Mouse (Mus musculus) limb, embryonic 12.5 days (tissue): ENCODE results near the gene Cd37. TPM values are rescaled to one million over a fixed set of nuclear protein-coding genes. Genes with fewer than 3 reads are reported as not detected.
A peak's percentile ranks its signal among the peaks of the same experiment; 100 is the strongest.

ENCODE experiments used
- ATAC-seq: fragments of 200-750 bp; cut with Nextera tagmentation; 2 replicates; pipeline ENCODE4 v1.8.0; 2017; ENCODE audit warnings: low read depth, moderate TSS enrichment; ENCODE audit not compliant: insufficient number of reproducible peaks, insufficient read depth, low FRiP score, low TSS enrichment
- H3K27ac ChIP-seq: fragments of 300-500 bp; sonication (generic); 2 replicates; pipeline ENCODE4 v1.5.1; 2016; ENCODE audit warnings: mild to moderate bottlenecking, moderate library complexity
- H3K27me3 ChIP-seq: fragments of 300-500 bp; sonication (generic); 2 replicates; pipeline ENCODE4 v1.6.1; 2016; ENCODE audit warnings: mild to moderate bottlenecking, moderate library complexity
- H3K36me3 ChIP-seq: fragments of 300-500 bp; sonication (generic); 2 replicates; pipeline ENCODE4 v1.6.1; 2016; ENCODE audit warnings: mild to moderate bottlenecking, moderate library complexity
- H3K4me1 ChIP-seq: fragments of 300-500 bp; sonication (generic); replicated peaks from 2 replicates; pipeline ENCODE4 v1.6.1; 2016
- H3K4me2 ChIP-seq: fragments of 300-500 bp; sonication (generic); 2 replicates; pipeline ENCODE4 v1.6.1; 2016; ENCODE audit warnings: mild to moderate bottlenecking, moderate library complexity
- H3K4me3 ChIP-seq: fragments of 300-500 bp; sonication (generic); replicated peaks from 2 replicates; pipeline ENCODE4 v1.5.1; 2016; ENCODE audit warnings: mild to moderate bottlenecking
- H3K9ac ChIP-seq: fragments of 300-500 bp; sonication (generic); replicated peaks from 2 replicates; pipeline ENCODE4 v1.6.1; 2016; ENCODE audit warnings: mild to moderate bottlenecking, moderate library complexity
- H3K9me3 ChIP-seq: fragments of 300-500 bp; sonication (generic); 2 replicates; pipeline ENCODE4 v1.6.1; 2016; ENCODE audit warnings: mild to moderate bottlenecking, moderate library complexity
- WGBS: fragments of 180-500 bp; shearing (Covaris S2); methylation state at CpG from one replicate; pipeline ENCODE4 v1.1.7; 2016; 5-methylcytosine and 5-hydroxymethylcytosine counted together
- polyA plus RNA-seq: library from polyadenylated mRNA; unstranded; fragments of >200 nt; fragmentation: Nextera tagmentation; extraction: Ambion mirVana; gene quantifications from 2 replicates; pipeline ENCODE4 v1.2.1, GENCODE M21; 2016

The Cd37 gene
- 1.6 TPM in 2 replicates for polyA plus RNA-seq

DNA sequence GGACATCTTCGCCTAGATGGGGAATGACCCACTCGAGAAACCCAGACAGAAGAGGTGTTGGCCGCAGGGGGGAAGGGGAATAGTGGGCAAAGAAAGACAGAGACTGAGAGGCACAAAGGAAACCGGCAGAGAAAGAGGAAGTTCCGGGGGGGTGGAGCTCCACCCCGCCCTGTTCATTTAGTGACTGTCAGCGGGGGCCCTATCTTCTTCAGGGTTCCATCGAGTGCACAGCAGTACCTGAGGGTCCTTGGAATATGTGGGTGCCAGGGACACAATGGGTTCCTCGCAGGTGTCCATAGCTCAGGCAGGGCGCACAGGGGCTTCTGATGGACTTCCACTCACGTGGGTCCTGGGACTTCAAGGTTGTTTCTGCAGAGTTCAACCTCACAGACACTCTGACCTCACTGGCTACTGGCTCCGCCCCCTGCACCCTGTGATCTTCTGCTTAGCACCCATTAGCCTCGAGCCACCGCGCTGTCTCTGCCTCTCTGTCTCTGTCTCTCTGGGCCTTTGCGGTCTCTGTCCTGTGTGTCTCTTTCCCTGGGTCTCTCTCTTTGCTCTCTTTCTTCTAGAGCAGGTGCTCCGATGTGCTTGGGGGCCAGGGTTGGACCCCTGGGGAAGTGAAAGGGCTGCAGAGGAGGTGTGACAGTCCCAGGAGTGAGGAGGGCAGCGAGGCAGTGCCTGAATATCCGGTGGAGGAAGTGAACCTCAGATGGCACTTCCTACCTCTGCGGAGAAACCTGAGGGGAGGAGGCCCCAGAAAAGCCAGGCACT lies at the start of gene Cd37:
Cd37 (minus strand) TSS at position 393 of the 774 bp plus-strand sequence.
- peaks cover 35% of the 10 kb centered on the region for H3K27me3 ChIP-seq
- H3K9me3 ChIP-seq, result no peaks in the 10 kb centered on the region
- H3K4me1 ChIP-seq, result peaks cover 31% of the 10 kb centered on the region
- H3K4me2 ChIP-seq, result no peak within 1 kb of the TSS
- no peak within 1 kb of the TSS for H3K4me3 ChIP-seq
- H3K27ac ChIP-seq, result no peak within 1 kb of the TSS
- 39% methylated on average over 20 of the region's 20 CpGs for WGBS
- no peaks in the 10 kb centered on the region for H3K36me3 ChIP-seq
- no peak for ATAC-seq
- no peak within 1 kb of the TSS for H3K9ac ChIP-seq

DNA sequence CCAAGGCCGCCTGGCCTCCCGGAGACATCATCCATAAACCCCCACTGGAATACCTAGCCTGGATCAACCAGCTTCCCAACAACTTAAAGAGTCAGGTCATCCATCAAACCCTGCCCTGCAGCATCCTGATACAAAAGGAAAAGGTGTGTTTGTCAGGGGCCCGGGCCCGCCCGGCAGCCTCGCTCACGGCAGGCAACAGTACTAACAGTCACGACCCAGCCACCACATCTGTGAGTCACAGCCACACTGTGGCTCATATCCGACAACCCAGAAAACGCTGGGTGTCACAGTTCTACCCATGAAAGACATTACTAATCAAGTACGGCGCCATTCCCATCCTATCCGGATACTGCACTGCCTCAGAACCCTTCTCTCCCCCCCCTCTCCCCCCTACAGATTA lies 47.6 kb upstream of the Cd37 start:
- H3K27me3 ChIP-seq, result 0 out of 2 replicates have a peak, but pooled peaks cover 6% of the 10 kb centered on the region
- H3K9ac ChIP-seq, result no peak overlapping the region
- H3K27ac ChIP-seq, result no peak overlapping the region
- H3K36me3 ChIP-seq, result no peaks in the 10 kb centered on the region
- no peaks in the 10 kb centered on the region for H3K4me1 ChIP-seq
- WGBS, result 83% methylated on average over 13 of the region's 13 CpGs
- no peak overlapping the region for H3K4me2 ChIP-seq
- ATAC-seq, result no peak
- no peaks in the 10 kb centered on the region for H3K9me3 ChIP-seq
- H3K4me3 ChIP-seq, result no peak overlapping the region

DNA sequence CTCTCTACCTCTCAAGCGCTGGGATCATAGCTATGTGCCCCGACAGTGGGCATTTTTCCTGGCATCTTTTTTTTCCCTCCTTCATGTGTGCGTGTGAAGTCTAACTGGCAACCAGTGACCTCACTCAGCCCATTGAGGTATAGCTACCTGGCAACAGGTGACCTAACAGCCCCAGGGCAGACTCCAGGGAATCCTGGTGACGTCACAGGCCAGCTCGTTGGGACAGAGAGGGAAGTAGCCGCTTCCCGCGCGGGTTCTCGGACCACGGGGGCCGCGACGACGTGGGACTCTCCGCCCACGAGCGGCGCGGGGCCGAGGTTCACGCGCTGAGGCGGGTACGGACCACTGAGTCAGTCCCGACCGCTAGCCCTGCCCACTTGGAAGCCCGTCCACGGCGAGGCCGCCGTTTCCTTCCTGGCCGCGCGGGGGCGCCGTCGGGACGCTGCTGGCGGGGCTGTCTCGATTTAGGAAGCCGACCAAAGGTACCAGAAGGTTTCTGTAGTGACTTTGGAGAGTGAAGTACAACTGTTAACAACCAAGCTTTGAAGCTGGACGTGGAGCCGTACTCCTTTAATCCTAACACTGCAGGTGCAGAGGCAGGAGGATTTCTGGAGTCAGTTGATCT lies 38.3 kb upstream of the Cd37 start, which contains the start of gene Slc6a21:
Slc6a21 (plus strand) TSS at position 378 of the 625 bp plus-strand sequence.
- Histone ChIP-seq H3K4me1 (peaks cover 5% of the 10 kb centered on the region), H3K27ac (no peak within 1 kb of the TSS), H3K27me3 (peaks cover 14% of the 10 kb centered on the region), H3K36me3 (no peaks in the 10 kb centered on the region), H3K4me3 (peak within 1 kb of the TSS; percentile 38), H3K4me2 (peak within 1 kb of the TSS; percentile 63), H3K9ac (peak within 1 kb of the TSS; percentile 44; the same call in 1 of the 2 replicates), H3K9me3 (no peaks in the 10 kb centered on the region)
- WGBS, result 7% methylated on average over 44 of the region's 44 CpGs
- no peak for ATAC-seq

DNA sequence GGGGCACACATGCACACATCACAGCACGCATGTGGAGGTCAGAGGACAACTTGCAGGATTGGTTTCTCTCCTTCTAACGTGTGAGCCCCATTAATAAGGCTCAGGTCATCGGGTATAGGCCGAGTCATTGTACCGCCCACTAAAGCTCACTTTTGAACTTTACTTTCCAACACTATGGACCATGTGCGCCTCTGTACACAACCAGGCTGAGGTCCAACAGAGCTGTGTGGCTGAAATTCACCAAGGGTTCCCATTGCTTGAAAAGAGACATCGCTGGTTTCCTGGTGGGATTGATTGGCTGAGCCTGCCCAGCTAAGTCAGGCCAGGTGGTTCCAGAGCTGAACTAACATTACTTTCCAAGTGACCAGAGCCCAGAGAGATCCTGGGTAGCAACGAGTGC lies 34.8 kb upstream of the Cd37 start:
- Histone ChIP-seq H3K4me3 (no peak overlapping the region), H3K27me3 (peaks cover 14% of the 10 kb centered on the region), H3K27ac (no peak overlapping the region), H3K4me1 (peaks cover 5% of the 10 kb centered on the region), H3K9me3 (no peaks in the 10 kb centered on the region), H3K9ac (no peak overlapping the region), H3K4me2 (no peak overlapping the region), H3K36me3 (no peaks in the 10 kb centered on the region)
- WGBS, result 85% methylated on average over 8 of the region's 8 CpGs
- no peak for ATAC-seq

DNA sequence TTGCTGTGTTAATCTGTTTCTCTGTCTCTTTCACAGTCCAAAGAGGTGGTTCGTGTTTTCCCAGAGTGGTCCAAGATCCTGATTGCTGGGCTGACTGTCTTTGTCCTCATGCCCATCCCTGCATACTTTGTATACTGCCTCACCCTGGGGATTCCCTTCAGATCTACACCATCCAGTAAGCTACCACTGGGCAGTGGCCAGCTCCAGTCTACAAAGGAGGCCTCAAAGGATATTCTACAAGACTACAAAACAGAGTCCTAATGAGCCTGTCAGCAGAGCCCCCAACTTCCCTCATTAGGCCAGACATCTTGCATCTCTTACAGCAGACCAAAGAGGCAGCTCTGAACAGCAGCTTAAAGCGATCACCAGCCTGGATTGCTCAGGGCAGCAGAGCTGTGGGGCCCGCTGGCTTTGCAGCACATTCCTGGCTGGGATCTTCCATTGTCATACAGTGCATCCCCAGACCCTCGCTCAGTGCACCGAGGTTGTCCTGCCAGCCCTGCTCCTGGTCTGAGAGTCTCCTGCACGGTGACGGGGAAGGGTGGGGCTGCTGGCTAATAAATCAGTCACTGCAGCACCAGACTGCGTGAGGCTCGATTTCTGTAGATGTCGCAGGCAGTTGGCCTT lies 34.0 kb upstream of the Cd37 start:
- ATAC-seq, result no peak
- 39% methylated on average over 10 of the region's 10 CpGs for WGBS
- H3K27me3 ChIP-seq, result peaks cover 16% of the 10 kb centered on the region
- no peak overlapping the region for H3K4me2 ChIP-seq
- no peaks in the 10 kb centered on the region for H3K36me3 ChIP-seq
- no peak overlapping the region for H3K27ac ChIP-seq
- H3K9me3 ChIP-seq, result no peaks in the 10 kb centered on the region
- H3K4me1 ChIP-seq, result peaks cover 10% of the 10 kb centered on the region
- no peak overlapping the region for H3K4me3 ChIP-seq
- no peak overlapping the region for H3K9ac ChIP-seq

DNA sequence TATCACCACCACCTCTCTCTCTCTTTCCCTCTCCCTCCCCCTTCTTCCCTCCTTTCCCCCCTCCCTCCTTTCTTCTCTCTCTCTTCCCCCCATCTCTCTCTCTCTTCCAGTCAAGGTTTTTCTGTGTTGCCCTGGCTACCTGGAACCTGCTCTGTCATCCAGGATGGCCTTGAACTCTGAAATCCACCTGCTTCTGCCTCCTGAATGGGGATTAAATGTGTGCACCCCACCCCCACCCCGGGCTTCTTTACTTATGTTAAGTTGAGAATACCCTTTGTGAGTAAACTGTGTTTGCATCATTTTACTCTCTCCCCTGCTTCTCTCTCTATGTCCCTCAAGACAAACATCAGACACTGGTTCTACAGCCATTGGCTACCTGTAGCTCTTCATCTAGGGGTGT lies 26.6 kb upstream of the Cd37 start:
- H3K27ac ChIP-seq, result no peak overlapping the region
- WGBS, result 57% methylated on average over 1 of the region's 1 CpGs
- no peaks in the 10 kb centered on the region for H3K9me3 ChIP-seq
- no peak for ATAC-seq
- H3K27me3 ChIP-seq, result peaks cover 6% of the 10 kb centered on the region; the same call in 1 of the 2 replicates
- no peak overlapping the region for H3K9ac ChIP-seq
- no peak overlapping the region for H3K4me3 ChIP-seq
- peaks cover 16% of the 10 kb centered on the region for H3K4me1 ChIP-seq
- no peaks in the 10 kb centered on the region for H3K36me3 ChIP-seq
- H3K4me2 ChIP-seq, result no peak overlapping the region

DNA sequence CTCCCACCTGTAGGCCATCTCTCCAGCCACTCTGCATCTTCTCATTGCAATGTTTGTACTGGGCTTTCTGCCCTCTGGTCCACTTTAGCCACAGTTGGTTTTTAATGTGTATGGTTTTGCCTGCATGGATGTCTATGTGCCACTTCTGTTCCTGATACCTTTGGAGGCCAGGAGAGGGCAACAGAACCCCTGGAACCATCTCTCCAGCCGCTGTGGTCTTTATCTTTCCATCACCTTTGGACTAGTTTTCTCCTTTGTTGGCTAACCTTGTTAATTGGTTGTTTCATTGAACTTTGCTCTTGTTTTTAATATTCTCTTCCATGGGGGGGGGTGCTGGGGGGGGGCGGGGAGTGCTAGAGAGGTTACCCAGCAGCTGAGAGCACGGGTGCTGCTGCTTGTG lies 25.4 kb upstream of the Cd37 start:
- WGBS, result 77% methylated on average over 3 of the region's 3 CpGs

DNA sequence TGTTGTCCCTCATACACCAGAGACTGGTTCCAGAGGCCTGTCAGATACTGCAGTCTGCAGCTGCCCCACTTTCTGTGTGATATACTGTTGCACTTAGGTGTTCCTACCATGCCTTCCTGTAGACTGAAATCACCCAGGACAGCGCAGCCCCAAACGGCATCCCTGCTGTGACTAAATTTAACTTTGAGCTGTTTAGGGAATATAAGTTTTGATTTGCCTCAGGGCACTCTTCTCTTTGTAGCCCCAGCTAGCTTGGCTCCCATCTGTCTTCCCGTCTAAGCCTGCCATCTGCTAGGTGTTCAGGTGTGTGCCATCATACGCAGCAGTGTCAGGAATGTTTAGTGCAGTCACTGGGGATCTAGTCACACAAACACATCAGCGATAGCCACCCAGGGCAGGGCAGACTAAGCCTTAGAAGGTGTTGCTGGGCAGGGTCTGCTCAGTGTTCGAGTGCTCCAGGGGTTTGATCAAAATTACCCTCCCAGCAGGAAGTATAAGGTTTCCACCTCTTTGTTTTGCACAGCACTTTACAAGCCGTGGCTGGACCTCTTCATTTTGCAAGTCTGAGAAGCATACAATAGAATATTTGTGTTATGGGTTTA lies 24.2 kb upstream of the Cd37 start:
- Histone ChIP-seq H3K9me3 (no peaks in the 10 kb centered on the region), H3K4me1 (peaks cover 14% of the 10 kb centered on the region), H3K4me2 (no peak overlapping the region), H3K27ac (0 out of 2 replicates have a peak overlapping the region, but pooled peaks have one; percentile 42), H3K36me3 (no peaks in the 10 kb centered on the region), H3K27me3 (peaks cover 11% of the 10 kb centered on the region; the same call in 1 of the 2 replicates), H3K9ac (peak overlapping the region; percentile 34; the same call in 1 of the 2 replicates), H3K4me3 (no peak overlapping the region)
- no peak for ATAC-seq
- 50% methylated on average over 7 of the region's 7 CpGs for WGBS

More for the DNA sequence above, 25.4 kb upstream of the Cd37 start:
- Histone ChIP-seq H3K9me3 (no peaks in the 10 kb centered on the region), H3K4me2 (no peak overlapping the region), H3K4me3 (no peak overlapping the region), H3K9ac (no peak overlapping the region), H3K4me1 (peaks cover 16% of the 10 kb centered on the region), H3K27me3 (peaks cover 9% of the 10 kb centered on the region; the same call in 1 of the 2 replicates), H3K27ac (no peak overlapping the region), H3K36me3 (no peaks in the 10 kb centered on the region)
- no peak for ATAC-seq

DNA sequence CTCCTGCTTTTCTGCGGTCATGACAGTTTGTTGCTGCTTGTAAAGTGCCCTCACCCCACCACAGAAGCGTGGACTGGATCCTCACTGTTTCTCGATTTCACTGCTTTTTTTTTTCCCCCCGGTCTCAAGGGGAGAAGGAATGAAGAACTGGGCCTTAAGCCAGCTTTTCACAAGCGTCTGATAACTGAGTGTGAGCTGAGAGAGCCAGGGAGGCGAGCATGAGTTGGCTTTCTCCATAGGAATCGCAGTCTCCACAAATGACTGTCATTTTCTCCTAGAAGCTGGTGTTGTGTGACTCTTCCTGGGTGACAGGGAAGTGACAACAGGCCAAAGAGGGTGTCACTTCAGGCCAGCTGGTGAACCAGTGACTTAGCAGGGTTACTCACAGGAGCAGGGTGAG lies 23.4 kb upstream of the Cd37 start:
- Histone ChIP-seq H3K4me3 (no peak overlapping the region), H3K4me1 (peaks cover 9% of the 10 kb centered on the region), H3K27me3 (peaks cover 11% of the 10 kb centered on the region; the same call in 1 of the 2 replicates), H3K27ac (no peak overlapping the region), H3K4me2 (no peak overlapping the region), H3K9me3 (no peaks in the 10 kb centered on the region), H3K9ac (no peak overlapping the region), H3K36me3 (no peaks in the 10 kb centered on the region)
- ATAC-seq, result no peak
- WGBS, result 58% methylated on average over 7 of the region's 7 CpGs

DNA sequence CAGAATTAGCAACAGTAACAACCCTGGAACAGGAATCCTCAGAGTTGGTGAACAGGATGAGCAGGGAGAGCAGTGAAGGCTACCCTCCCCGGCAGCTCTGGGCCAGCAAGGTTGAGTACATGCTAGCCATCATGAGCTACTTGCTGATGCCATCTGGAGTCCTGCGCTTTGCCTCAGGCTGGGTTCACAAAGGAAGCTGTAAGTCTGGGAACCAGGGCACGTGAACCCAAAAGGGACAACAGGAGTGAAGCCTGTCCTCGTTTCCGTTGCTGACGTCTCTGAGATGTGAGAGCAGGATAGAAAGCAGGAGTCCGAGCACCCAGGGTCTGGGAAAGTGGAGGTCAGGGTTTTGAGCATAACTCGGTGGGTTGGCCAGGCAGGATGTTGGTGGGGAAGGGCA lies 20.4 kb upstream of the Cd37 start:
- Histone ChIP-seq H3K4me2 (no peak overlapping the region), H3K4me3 (no peak overlapping the region), H3K4me1 (peaks cover 12% of the 10 kb centered on the region), H3K27ac (no peak overlapping the region), H3K36me3 (no peaks in the 10 kb centered on the region), H3K9me3 (no peaks in the 10 kb centered on the region), H3K27me3 (peaks cover 11% of the 10 kb centered on the region; the same call in 1 of the 2 replicates), H3K9ac (no peak overlapping the region)
- no peak for ATAC-seq
- 78% methylated on average over 8 of the region's 8 CpGs for WGBS
